Mouse (Mus musculus) cerebellum, adult 2 months (tissue): Measurements from ENCODE around the gene Hspbp1.

Experiments used
- CTCF ChIP-seq: fragments of 200-500 bp; IDR thresholded peaks from 2 replicates; pipeline ENCODE4 v1.5.1; 2011; ENCODE audit warnings: low read depth, mild to moderate bottlenecking, control low read depth, low read length, moderate library complexity, borderline replicate concordance; ENCODE audit not compliant: insufficient read depth
- POLR2A ChIP-seq: fragments of 200-500 bp; IDR thresholded peaks from 2 replicates; pipeline ENCODE4 v1.6.1; 2011; ENCODE audit warnings: low read length, control low read depth, borderline replicate concordance; ENCODE audit not compliant: insufficient read depth

DNA sequence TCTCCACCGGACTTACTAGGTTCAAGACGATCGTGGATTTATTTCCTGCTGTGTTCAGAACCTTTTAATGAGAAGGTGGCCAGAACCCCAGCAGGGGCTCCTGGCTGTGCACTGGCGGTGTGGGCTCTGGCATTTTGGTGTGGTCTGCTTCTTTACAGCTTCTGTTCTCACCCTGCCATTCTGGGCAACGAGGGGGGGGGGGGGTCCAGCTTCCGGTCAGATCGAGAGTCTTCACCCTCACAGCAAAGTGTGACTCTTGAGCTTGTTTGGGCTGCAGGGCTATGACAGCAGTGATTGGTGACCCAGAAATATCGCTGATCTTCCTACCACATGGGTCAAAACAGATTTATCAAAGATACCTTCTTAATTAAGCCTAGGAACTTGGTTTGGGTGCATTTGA is 72.5 kb downstream of the Hspbp1 start:
- TF ChIP-seq CTCF (no peak), POLR2A (no peak)
